Mouse (Mus musculus): ENCODE measurements around the gene Car5b.

GRCm38 (mm10) chrX:163999848-164000247 is 27.9 kb downstream of the Car5b start:
- TF ChIP-seq CTCF (IDR thresholded peaks at IDR 0.05; ENCODE audit: borderline replicate concordance, extremely low read depth, insufficient read depth, insufficient read length), result no peak
- TF ChIP-seq POLR2A (IDR thresholded peaks at IDR 0.05; ENCODE audit: borderline replicate concordance, extremely low read depth, insufficient read depth, insufficient read length, poor library complexity, severe bottlenecking), result no peak
